Mouse (Mus musculus): ENCODE results near the gene Col4a3bp. TPM values are rescaled to one million over a fixed set of nuclear protein-coding genes. Genes with fewer than 3 reads are reported as not detected.
A peak's percentile ranks its signal among the peaks of the same experiment; 100 is the strongest.

The Col4a3bp gene
- polyA plus RNA-seq, 1 experiment from 2014 or later: 40.1 TPM

DNA sequence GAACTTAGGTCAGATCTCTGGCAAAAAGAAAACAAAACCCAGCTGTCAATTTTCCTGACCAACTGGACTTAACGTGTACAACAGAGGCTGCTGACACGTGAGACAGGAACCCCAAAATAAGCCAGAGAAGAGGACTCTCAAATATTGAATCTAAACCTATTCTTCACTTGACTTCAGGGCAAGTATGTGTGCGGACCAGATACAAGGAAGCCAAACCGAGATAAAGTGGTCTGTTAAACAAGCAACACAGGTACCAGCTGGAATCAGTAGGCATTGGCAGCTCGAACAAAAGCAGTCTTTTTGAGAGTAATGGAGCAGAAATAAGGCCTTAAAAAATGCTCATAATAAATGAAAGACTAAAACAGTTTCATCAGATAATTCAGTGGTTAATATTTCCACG lies 25.6 kb downstream of the Col4a3bp start:
- no peak overlapping the region for H3K27ac ChIP-seq
- peaks cover 4% of the 10 kb centered on the region; the same call in 1 of the 2 replicates for H3K36me3 ChIP-seq (ENCODE audit: inconsistent target)
- H3K79me2 ChIP-seq (ENCODE audit: inconsistent target): peaks cover 95% of the 10 kb centered on the region
- 96% methylated on average over 6 of the region's 6 CpGs for WGBS (ENCODE audit: missing documents)
- no peak overlapping the region for H3K4me3 ChIP-seq (ENCODE audit: inconsistent target)

DNA sequence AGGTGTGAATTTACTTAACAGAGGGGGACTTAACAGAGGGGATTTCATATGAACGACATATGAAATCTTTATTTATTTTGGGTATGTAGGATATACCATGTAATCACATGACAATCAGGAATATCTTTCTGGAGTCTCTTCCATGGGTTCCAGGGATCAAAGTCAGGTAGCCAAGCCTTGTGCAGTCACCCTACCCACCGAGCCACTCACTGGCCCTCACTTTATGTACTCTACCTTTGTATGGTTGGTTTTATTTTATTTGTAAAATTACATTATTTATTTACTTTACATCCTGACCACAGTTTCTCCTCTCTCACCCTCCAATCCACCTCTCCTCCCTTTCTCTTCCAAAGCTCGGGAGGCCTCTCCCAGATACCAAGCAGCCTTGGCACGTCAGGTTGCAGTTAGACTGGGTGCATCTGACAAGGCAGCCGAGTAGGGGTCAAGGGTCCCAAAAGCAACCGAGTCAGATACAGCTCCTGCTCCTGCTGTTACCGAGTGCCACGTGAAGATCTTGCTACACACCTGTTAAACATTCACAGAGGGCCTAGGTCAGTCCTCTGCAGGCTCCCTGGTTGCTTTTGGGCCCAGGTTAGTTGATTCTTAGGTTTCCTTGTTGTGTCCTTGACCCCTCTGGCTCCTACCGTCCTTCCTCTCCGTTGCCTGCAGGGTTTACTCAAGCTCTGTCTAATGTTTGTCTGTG lies 28.0 kb downstream of the Col4a3bp start:
- Histone ChIP-seq H3K4me3 (ENCODE audit: inconsistent target) (no peak overlapping the region), H3K79me2 (ENCODE audit: inconsistent target) (peaks cover 95% of the 10 kb centered on the region), H3K27ac (no peak overlapping the region), H3K36me3 (ENCODE audit: inconsistent target) (peaks cover 4% of the 10 kb centered on the region; the same call in 1 of the 2 replicates)
- WGBS (ENCODE audit: missing documents): 91% methylated on average over 10 of the region's 10 CpGs

DNA sequence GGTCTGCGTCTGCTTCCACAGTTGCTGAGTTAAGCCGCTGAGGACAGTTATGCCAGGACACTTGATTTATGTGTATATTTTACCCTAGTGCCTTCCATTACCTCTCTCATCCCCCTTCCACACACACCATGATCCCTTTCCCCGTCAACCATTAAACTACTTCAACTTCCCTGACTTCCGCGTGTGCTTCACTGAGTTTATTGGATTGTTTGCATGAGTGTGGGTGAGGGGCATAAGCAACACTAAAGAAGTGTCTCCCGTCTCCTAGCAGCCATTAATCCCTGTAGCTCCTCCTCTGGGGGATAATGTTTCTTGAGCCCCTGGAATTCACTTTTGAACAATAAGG lies 28.6 kb downstream of the Col4a3bp start:
- no peak overlapping the region for H3K27ac ChIP-seq
- 98% methylated on average over 6 of the region's 6 CpGs for WGBS (ENCODE audit: missing documents)
- H3K36me3 ChIP-seq (ENCODE audit: inconsistent target): peaks cover 4% of the 10 kb centered on the region; the same call in 1 of the 2 replicates
- H3K79me2 ChIP-seq (ENCODE audit: inconsistent target): peaks cover 95% of the 10 kb centered on the region
- H3K4me3 ChIP-seq (ENCODE audit: inconsistent target): no peak overlapping the region

DNA sequence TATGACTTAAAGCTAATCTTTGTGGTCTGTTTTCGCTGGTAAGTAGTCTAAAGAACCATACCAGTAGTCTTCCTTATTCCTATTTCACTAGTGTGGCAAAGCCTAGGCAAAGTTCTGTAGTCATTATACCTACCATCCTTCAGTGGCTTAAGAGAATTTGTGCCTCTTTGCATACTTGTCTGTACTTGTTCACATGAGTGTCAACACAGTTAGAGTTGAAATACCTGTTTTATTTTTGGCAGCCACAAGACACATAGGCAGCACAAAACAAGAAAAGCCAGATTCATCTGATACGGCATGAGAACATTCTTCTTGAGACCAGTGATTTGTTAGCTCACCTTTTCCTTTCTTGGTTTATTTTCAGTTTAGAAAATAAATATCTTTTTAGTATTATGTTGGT lies 31.8 kb downstream of the Col4a3bp start:
- Histone ChIP-seq H3K4me3 (ENCODE audit: inconsistent target) (no peak overlapping the region), H3K27ac (no peak overlapping the region), H3K36me3 (ENCODE audit: inconsistent target) (no peaks in the 10 kb centered on the region; the same call in 1 of the 2 replicates), H3K79me2 (ENCODE audit: inconsistent target) (peaks cover 95% of the 10 kb centered on the region)
- WGBS (ENCODE audit: missing documents): 100% methylated on average over 2 of the region's 2 CpGs

DNA sequence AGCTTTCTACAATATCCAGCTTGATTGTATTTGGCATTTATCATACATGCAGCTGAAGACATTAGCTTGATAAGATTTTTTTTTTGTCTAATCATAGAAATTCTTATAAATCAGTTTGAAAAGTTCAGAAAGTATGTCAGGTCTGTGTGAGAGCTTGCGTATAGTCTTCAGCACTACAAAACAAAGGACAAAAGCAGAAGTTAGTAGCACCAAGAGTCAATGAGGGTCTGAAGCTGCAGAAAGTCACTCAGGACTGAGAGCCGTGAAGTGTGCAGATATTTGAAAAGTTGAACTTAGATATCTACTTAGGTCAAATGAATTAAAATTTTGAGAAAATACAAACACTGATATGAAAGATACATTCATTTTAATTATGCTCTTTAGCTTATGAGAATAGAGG lies 36.7 kb downstream of the Col4a3bp start:
- Histone ChIP-seq H3K4me3 (ENCODE audit: inconsistent target) (no peak overlapping the region), H3K27ac (no peak overlapping the region), H3K36me3 (ENCODE audit: inconsistent target) (no peaks in the 10 kb centered on the region), H3K79me2 (ENCODE audit: inconsistent target) (peaks cover 100% of the 10 kb centered on the region)
- WGBS (ENCODE audit: missing documents): 51% methylated on average over 2 of the region's 2 CpGs

GRCm38 (mm10) chr13:96579979-96580378 lies 37.6 kb downstream of the Col4a3bp start:
- H3K36me3 ChIP-seq (ENCODE audit: inconsistent target): no peaks in the 10 kb centered on the region
- no peak overlapping the region for H3K4me3 ChIP-seq (ENCODE audit: inconsistent target)
- 84% methylated on average over 1 of the region's 1 CpGs for WGBS (ENCODE audit: missing documents)

DNA sequence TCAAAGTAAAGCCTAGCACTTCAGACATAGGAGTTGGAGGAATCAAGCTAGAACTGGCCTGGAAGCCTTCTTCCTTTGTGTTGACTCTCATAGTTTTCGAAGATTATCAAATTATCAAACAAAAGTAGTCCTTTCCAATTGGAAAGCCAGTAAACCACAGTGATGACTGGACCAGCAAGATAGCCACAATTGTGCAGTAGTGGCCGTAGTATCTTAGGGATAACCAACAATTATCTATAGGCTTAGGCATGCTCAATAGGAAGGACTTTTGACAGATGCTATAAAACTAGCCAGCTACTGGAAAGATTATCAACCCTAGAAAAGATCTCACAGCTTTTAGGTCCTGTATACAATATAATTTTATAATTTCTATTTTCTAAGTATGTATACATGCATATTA lies 41.8 kb downstream of the Col4a3bp start:
- no peaks in the 10 kb centered on the region for H3K36me3 ChIP-seq (ENCODE audit: inconsistent target)
- peaks cover 96% of the 10 kb centered on the region for H3K79me2 ChIP-seq (ENCODE audit: inconsistent target)
- 93% methylated on average over 2 of the region's 2 CpGs for WGBS (ENCODE audit: missing documents)
- no peak overlapping the region for H3K4me3 ChIP-seq (ENCODE audit: inconsistent target)
- H3K27ac ChIP-seq: no peak overlapping the region

More at GRCm38 (mm10) chr13:96579979-96580378, 37.6 kb downstream of the Col4a3bp start:
- no peak overlapping the region for H3K27ac ChIP-seq
- H3K79me2 ChIP-seq (ENCODE audit: inconsistent target): peaks cover 100% of the 10 kb centered on the region

DNA sequence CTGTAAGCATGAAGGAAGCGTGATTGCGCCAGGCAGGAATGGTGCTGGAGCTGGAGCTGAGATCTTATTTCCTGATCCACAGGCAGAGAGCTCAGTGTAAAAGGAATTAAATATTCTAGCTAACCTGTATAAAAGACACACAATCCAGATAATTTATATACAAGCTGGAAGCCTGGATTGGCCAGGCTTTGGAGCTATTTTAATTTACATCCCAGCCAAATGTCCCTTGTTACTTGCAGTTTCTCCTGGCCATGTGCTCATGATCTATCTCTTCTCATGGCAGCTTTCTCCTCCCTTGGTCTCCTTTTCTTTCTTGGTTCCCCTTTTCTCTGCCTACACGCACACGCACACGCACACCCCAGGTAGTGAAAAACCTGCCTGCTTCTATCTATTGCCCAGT lies 44.1 kb downstream of the Col4a3bp start:
- H3K4me3 ChIP-seq (ENCODE audit: inconsistent target): no peak overlapping the region
- H3K79me2 ChIP-seq (ENCODE audit: inconsistent target): peaks cover 96% of the 10 kb centered on the region
- peak overlapping the region; percentile 29; the same call in 1 of the 2 replicates for H3K27ac ChIP-seq
- no peaks in the 10 kb centered on the region for H3K36me3 ChIP-seq (ENCODE audit: inconsistent target)
- 88% methylated on average over 5 of the region's 5 CpGs for WGBS (ENCODE audit: missing documents)

DNA sequence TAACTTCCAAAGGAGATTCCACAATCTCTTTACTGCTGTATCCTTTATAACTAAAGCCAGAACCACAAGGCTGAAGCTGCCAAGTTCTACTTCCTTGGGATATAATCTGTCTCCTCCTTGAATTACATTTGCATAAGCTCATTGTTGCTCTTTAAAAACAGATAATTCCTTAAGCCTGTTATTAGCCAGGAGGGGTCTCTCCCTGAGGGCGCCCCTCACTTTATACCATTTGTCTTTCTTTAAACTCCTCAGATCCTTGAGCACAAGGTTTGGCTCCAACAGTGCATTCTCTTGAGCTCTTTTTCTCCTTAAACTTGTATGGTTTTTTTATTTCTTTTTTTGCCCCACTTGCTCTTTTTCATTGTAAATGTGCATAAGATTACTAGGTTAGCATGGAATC lies 46.2 kb downstream of the Col4a3bp start:
- 100% methylated on average over 1 of the region's 1 CpGs for WGBS (ENCODE audit: missing documents)

DNA sequence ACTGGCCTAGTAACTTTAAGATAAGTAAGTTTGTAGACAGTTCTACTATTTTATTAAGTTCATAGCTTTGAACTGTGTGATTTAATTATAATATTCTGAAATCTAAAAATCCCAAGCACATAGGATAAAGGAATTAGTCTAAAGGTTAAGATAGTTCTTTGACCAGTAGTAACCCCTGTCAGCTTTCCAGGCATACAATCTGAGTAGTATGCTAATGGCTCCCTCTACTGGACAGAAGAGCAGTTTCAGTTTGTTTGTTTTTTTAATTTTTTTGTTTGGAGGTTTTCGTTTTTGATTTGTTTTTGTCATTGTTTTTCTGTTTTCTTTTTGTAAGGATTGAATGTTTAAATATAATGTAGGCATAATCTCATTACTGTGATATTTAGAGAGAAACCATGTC lies 51.2 kb downstream of the Col4a3bp start:
- H3K4me3 ChIP-seq (ENCODE audit: inconsistent target): no peak overlapping the region
- 0% methylated on average over 1 of the region's 1 CpGs for WGBS (ENCODE audit: missing documents)
- H3K36me3 ChIP-seq (ENCODE audit: inconsistent target): peaks cover 13% of the 10 kb centered on the region
- peaks cover 100% of the 10 kb centered on the region for H3K79me2 ChIP-seq (ENCODE audit: inconsistent target)
- H3K27ac ChIP-seq: no peak overlapping the region

More for the DNA sequence above, 46.2 kb downstream of the Col4a3bp start:
- Histone ChIP-seq H3K79me2 (ENCODE audit: inconsistent target) (peaks cover 96% of the 10 kb centered on the region), H3K36me3 (ENCODE audit: inconsistent target) (no peaks in the 10 kb centered on the region), H3K4me3 (ENCODE audit: inconsistent target) (no peak overlapping the region), H3K27ac (no peak overlapping the region)

DNA sequence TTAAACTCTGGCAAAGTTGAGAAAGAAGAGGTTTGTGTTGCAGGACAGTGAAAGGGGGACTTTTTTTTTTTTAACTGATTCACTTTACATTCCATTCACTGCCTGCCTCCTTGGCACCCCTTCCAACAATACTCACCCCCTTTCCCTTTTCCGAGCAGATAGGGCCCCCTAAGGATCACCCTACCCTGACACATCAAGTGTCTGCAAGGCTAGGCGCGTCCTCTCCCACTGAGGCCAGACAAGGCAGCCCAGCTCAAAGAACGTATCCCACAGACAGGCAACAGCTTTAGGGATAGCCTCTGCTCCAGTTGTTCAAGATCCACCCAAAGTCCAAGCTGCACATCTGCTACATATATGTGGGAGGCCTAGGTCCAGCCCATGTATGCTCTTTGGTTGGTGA lies 51.7 kb downstream of the Col4a3bp start:
- 100% methylated on average over 4 of the region's 4 CpGs for WGBS (ENCODE audit: missing documents)
- no peak overlapping the region for H3K27ac ChIP-seq
- peaks cover 17% of the 10 kb centered on the region for H3K36me3 ChIP-seq (ENCODE audit: inconsistent target)
- no peak overlapping the region for H3K4me3 ChIP-seq (ENCODE audit: inconsistent target)
- H3K79me2 ChIP-seq (ENCODE audit: inconsistent target): peaks cover 100% of the 10 kb centered on the region

- WGBS (ENCODE audit: missing documents): 96% methylated on average over 9 of the region's 9 CpGs
- Histone ChIP-seq H3K27ac (no peak overlapping the region), H3K4me3 (ENCODE audit: inconsistent target) (no peak overlapping the region), H3K36me3 (ENCODE audit: inconsistent target) (peaks cover 48% of the 10 kb centered on the region), H3K79me2 (ENCODE audit: inconsistent target) (peaks cover 49% of the 10 kb centered on the region)
These were observed 56.8 kb downstream of the Col4a3bp start for GRCm38 (mm10) chr13:96599182-96599581.

GRCm38 (mm10) chr13:96604242-96604641 lies 61.8 kb downstream of the Col4a3bp start:
- Histone ChIP-seq H3K27ac (no peak overlapping the region), H3K36me3 (ENCODE audit: inconsistent target) (peaks cover 48% of the 10 kb centered on the region), H3K4me3 (ENCODE audit: inconsistent target) (no peak overlapping the region), H3K79me2 (ENCODE audit: inconsistent target) (no peaks in the 10 kb centered on the region; the same call in 1 of the 2 replicates)
- WGBS (ENCODE audit: missing documents): 91% methylated on average over 2 of the region's 2 CpGs

- Histone ChIP-seq H3K79me2 (ENCODE audit: inconsistent target) (no peaks in the 10 kb centered on the region; the same call in 1 of the 2 replicates), H3K4me3 (ENCODE audit: inconsistent target) (no peak overlapping the region), H3K27ac (no peak overlapping the region), H3K36me3 (ENCODE audit: inconsistent target) (peaks cover 69% of the 10 kb centered on the region)
- WGBS (ENCODE audit: missing documents): 93% methylated on average over 3 of the region's 3 CpGs
These were observed 72.2 kb downstream of the Col4a3bp start for GRCm38 (mm10) chr13:96614615-96615014.

DNA sequence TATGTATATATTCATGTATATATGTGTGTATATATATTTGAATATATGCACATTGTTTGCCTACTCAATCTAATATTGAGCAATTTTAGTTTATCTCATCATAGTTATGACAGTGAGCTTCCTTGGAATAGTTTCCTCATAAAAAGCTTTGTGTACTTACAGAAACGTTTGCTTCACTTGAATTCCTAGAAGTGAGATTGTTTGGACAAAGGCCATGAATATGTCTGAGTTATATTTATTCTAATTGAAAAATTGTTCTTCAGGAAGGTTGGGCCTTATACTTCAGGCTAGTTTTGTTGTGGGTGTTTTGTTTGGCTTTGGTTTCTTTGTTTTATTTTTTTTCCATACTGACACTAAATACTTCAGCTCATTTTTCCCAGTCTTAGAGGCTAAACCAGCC lies 78.5 kb downstream of the Col4a3bp start:
- Histone ChIP-seq H3K36me3 (ENCODE audit: inconsistent target) (peaks cover 53% of the 10 kb centered on the region), H3K4me3 (ENCODE audit: inconsistent target) (no peak overlapping the region), H3K27ac (no peak overlapping the region), H3K79me2 (ENCODE audit: inconsistent target) (peaks cover 5% of the 10 kb centered on the region; the same call in 1 of the 2 replicates)
- WGBS (ENCODE audit: missing documents): 54% methylated on average over 1 of the region's 1 CpGs
